Mouse (Mus musculus): Measurements from ENCODE around the gene Abhd16a. TPM values are rescaled to one million over a fixed set of nuclear protein-coding genes. Genes with fewer than 3 reads are reported as not detected.

Gene Abhd16a
- polyA plus RNA-seq, 1 experiment from 2014 or later: 79.7 TPM

GRCm38 (mm10) chr17:35101161-35101560 lies 12.1 kb downstream of the Abhd16a start:
- H3K36me3 ChIP-seq (ENCODE audit: insufficient read depth): peaks cover 80% of the 10 kb centered on the region
- H3K4me3 ChIP-seq (ENCODE audit: low read depth, low read length): no peak overlapping the region
- no peaks in the 10 kb centered on the region for H3K27me3 ChIP-seq (ENCODE audit: insufficient read depth, low read length)
- no peak for TF ChIP-seq CTCF (IDR thresholded peaks at IDR 0.05; ENCODE audit: low read depth)
- H3K9ac ChIP-seq: no peak overlapping the region
- H3K27ac ChIP-seq (ENCODE audit: low read depth): no peak overlapping the region
- no peaks in the 10 kb centered on the region for H3K4me1 ChIP-seq (ENCODE audit: insufficient read depth)
- DNase-seq (no peak), ATAC-seq (ENCODE audit: insufficient read depth) (no peak)
- H3K9me3 ChIP-seq (ENCODE audit: low read depth, low read length): no peaks in the 10 kb centered on the region
- 83% methylated on average over 11 of the region's 11 CpGs for WGBS
- no peak overlapping the region for H3K4me2 ChIP-seq

- Histone ChIP-seq H3K4me2 (no peak overlapping the region), H3K27ac (ENCODE audit: low read depth) (no peak overlapping the region), H3K9me3 (ENCODE audit: low read depth, low read length) (no peaks in the 10 kb centered on the region), H3K4me3 (ENCODE audit: low read depth, low read length) (no peak overlapping the region), H3K4me1 (ENCODE audit: insufficient read depth) (no peaks in the 10 kb centered on the region), H3K9ac (no peak overlapping the region), H3K27me3 (ENCODE audit: insufficient read depth, low read length) (no peaks in the 10 kb centered on the region), H3K36me3 (ENCODE audit: insufficient read depth) (peaks cover 68% of the 10 kb centered on the region)
- DNase-seq (no peak), ATAC-seq (ENCODE audit: insufficient read depth) (no peak)
- 67% methylated on average over 8 of the region's 8 CpGs for WGBS
- TF ChIP-seq CTCF (IDR thresholded peaks at IDR 0.05; ENCODE audit: low read depth): no peak
Measured at GRCm38 (mm10) chr17:35102299-35102698, 13.2 kb downstream of the Abhd16a start.

GRCm38 (mm10) chr17:35103221-35103690 lies 14.2 kb downstream of the Abhd16a start:
- H3K4me1 ChIP-seq (ENCODE audit: insufficient read depth): no peaks in the 10 kb centered on the region
- no peaks in the 10 kb centered on the region for H3K27me3 ChIP-seq (ENCODE audit: insufficient read depth, low read length)
- no peak overlapping the region for H3K4me2 ChIP-seq
- H3K27ac ChIP-seq (ENCODE audit: low read depth): no peak overlapping the region
- TF ChIP-seq CTCF (IDR thresholded peaks at IDR 0.05; ENCODE audit: low read depth): no peak
- 52% methylated on average over 6 of the region's 6 CpGs for whole genome bisulfite sequencing
- no peaks in the 10 kb centered on the region for H3K9me3 ChIP-seq (ENCODE audit: low read depth, low read length)
- no peak overlapping the region for H3K4me3 ChIP-seq (ENCODE audit: low read depth, low read length)
- no peak for ATAC-seq (ENCODE audit: insufficient read depth)
- H3K9ac ChIP-seq: no peak overlapping the region
- no peak for DNase-seq
- H3K36me3 ChIP-seq (ENCODE audit: insufficient read depth): peaks cover 59% of the 10 kb centered on the region

- H3K36me3 ChIP-seq (ENCODE audit: insufficient read depth): peaks cover 51% of the 10 kb centered on the region
- 90% methylated on average over 7 of the region's 7 CpGs for WGBS
- no peaks in the 10 kb centered on the region for H3K9me3 ChIP-seq (ENCODE audit: low read depth, low read length)
- no peak overlapping the region for H3K4me3 ChIP-seq (ENCODE audit: low read depth, low read length)
- no peak overlapping the region for H3K9ac ChIP-seq
- no peak for DNase-seq
- no peak overlapping the region for H3K4me2 ChIP-seq
- H3K27ac ChIP-seq (ENCODE audit: low read depth): no peak overlapping the region
- ATAC-seq (ENCODE audit: insufficient read depth): no peak
- TF ChIP-seq CTCF (IDR thresholded peaks at IDR 0.05; ENCODE audit: low read depth): no peak
- H3K4me1 ChIP-seq (ENCODE audit: insufficient read depth): no peaks in the 10 kb centered on the region
- no peaks in the 10 kb centered on the region for H3K27me3 ChIP-seq (ENCODE audit: insufficient read depth, low read length)
Measured at GRCm38 (mm10) chr17:35104079-35104478, 15.0 kb downstream of the Abhd16a start.

DNA sequence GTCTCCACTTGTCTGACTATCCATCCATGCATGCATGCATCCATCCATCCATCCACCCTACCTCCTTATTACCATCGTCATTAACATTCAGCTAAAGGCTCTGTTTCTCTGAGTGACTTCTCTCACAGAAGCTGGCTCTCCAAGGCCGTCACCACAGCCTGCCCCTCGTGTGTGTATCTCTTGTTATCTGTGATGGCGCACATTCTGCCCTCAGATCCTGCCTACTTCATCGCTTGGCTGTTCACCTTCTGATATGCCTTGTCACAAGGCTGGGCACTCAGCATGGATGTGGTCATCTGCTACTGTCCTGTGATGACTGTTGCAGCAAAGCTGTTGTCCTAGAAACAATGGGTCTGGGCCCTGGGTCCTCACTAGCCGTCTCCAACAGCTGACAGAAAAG lies 15.7 kb downstream of the Abhd16a start:
- no peak for DNase-seq
- Histone ChIP-seq H3K9me3 (ENCODE audit: low read depth, low read length) (no peaks in the 10 kb centered on the region), H3K9ac (no peak overlapping the region), H3K4me3 (ENCODE audit: low read depth, low read length) (no peak overlapping the region), H3K4me2 (no peak overlapping the region), H3K27ac (ENCODE audit: low read depth) (no peak overlapping the region), H3K27me3 (ENCODE audit: insufficient read depth, low read length) (no peaks in the 10 kb centered on the region), H3K4me1 (ENCODE audit: insufficient read depth) (no peaks in the 10 kb centered on the region), H3K36me3 (ENCODE audit: insufficient read depth) (peaks cover 44% of the 10 kb centered on the region)
- no peak for ATAC-seq (ENCODE audit: insufficient read depth)
- TF ChIP-seq CTCF (IDR thresholded peaks at IDR 0.05; ENCODE audit: low read depth): no peak
- WGBS: 71% methylated on average over 6 of the region's 6 CpGs

- peak; percentile 65 for DNase-seq
- H3K27ac ChIP-seq (ENCODE audit: low read depth): no peak overlapping the region
- no peaks in the 10 kb centered on the region for H3K9me3 ChIP-seq (ENCODE audit: low read depth, low read length)
- H3K27me3 ChIP-seq (ENCODE audit: insufficient read depth, low read length): no peaks in the 10 kb centered on the region
- TF ChIP-seq CTCF (IDR thresholded peaks at IDR 0.05; ENCODE audit: low read depth): peak; percentile 69
- peak overlapping the region; percentile 24; the same call in 1 of the 2 replicates for H3K9ac ChIP-seq
- H3K4me3 ChIP-seq (ENCODE audit: low read depth, low read length): no peak overlapping the region
- WGBS: 24% methylated on average over 13 of the region's 13 CpGs
- peaks cover 33% of the 10 kb centered on the region for H3K36me3 ChIP-seq (ENCODE audit: insufficient read depth)
- no peaks in the 10 kb centered on the region for H3K4me1 ChIP-seq (ENCODE audit: insufficient read depth)
- no peak overlapping the region; the same call in 1 of the 2 replicates for H3K4me2 ChIP-seq
- 0 out of 2 replicates have a peak, but pooled peaks have one; percentile 32 for ATAC-seq (ENCODE audit: insufficient read depth)
Measured at GRCm38 (mm10) chr17:35105740-35106389, 16.8 kb downstream of the Abhd16a start.

- 51% methylated on average over 3 of the region's 3 CpGs for WGBS
- peak; percentile 30 for TF ChIP-seq CTCF (IDR thresholded peaks at IDR 0.05; ENCODE audit: low read depth)
- Histone ChIP-seq H3K4me3 (ENCODE audit: low read depth, low read length) (no peak overlapping the region), H3K36me3 (ENCODE audit: insufficient read depth) (peaks cover 26% of the 10 kb centered on the region), H3K4me2 (no peak overlapping the region), H3K4me1 (ENCODE audit: insufficient read depth) (no peaks in the 10 kb centered on the region), H3K27ac (ENCODE audit: low read depth) (no peak overlapping the region), H3K9me3 (ENCODE audit: low read depth, low read length) (no peaks in the 10 kb centered on the region), H3K27me3 (ENCODE audit: insufficient read depth, low read length) (no peaks in the 10 kb centered on the region), H3K9ac (no peak overlapping the region; the same call in 1 of the 2 replicates)
- no peak for ATAC-seq (ENCODE audit: insufficient read depth)
- DNase-seq: peak; percentile 13
Measured at GRCm38 (mm10) chr17:35106522-35106921, 17.5 kb downstream of the Abhd16a start.

Data from lung, embryonic 14.5 days (tissue).